Mouse (Mus musculus): ENCODE measurements at regions not wholly inside any gene's neighbourhood (a gene's known extent, or its start where the extent isn't known, plus 50 kb on each side); places are given as distances from the start of the nearest gene placed in this dataset.
A peak's percentile ranks its signal among the peaks of the same experiment; 100 is the strongest.

- no peak for DNase-seq (ENCODE audit: low spot score)
These were observed 50.8 kb upstream of the Rpl10-ps3 start for GRCm38 (mm10) chr9:50395543-50395942.

GRCm38 (mm10) chr9:50396051-50396450 lies 51.3 kb upstream of the Rpl10-ps3 start:
- no peak for DNase-seq (ENCODE audit: low spot score)

GRCm38 (mm10) chr9:50408396-50408795 lies 63.6 kb upstream of the Rpl10-ps3 start:
- DNase-seq (ENCODE audit: low spot score) = no peak

GRCm38 (mm10) chr9:50408845-50409244 lies 64.1 kb upstream of the Rpl10-ps3 start:
- DNase-seq (ENCODE audit: low spot score) = no peak

- no peak for DNase-seq (ENCODE audit: low spot score)
These were observed 68.2 kb upstream of the Rpl10-ps3 start for GRCm38 (mm10) chr9:50412986-50413385.

GRCm38 (mm10) chr9:50413514-50414335 lies 69.0 kb upstream of the Rpl10-ps3 start:
- DNase-seq (ENCODE audit: low spot score) = no peak

- DNase-seq (ENCODE audit: low spot score) = no peak
These were observed 70.1 kb upstream of the Rpl10-ps3 start for GRCm38 (mm10) chr9:50414796-50415340.

GRCm38 (mm10) chr9:50416677-50417076 lies 71.9 kb upstream of the Rpl10-ps3 start:
- DNase-seq (ENCODE audit: low spot score) = no peak

- DNase-seq (ENCODE audit: low spot score) = no peak
These were observed 73.3 kb upstream of the Plet1 start for GRCm38 (mm10) chr9:50421061-50421460.

- DNase-seq (ENCODE audit: low spot score) = no peak
These were observed 72.6 kb upstream of the Plet1 start for GRCm38 (mm10) chr9:50421572-50422285.

GRCm38 (mm10) chr9:50425866-50426495 lies 68.3 kb upstream of the Plet1 start:
- no peak for DNase-seq (ENCODE audit: low spot score)

GRCm38 (mm10) chr9:50430147-50430546 lies 64.2 kb upstream of the Plet1 start:
- DNase-seq (ENCODE audit: low spot score) = no peak

GRCm38 (mm10) chr9:50433525-50433924 lies 60.8 kb upstream of the Plet1 start:
- DNase-seq (ENCODE audit: low spot score) = no peak

GRCm38 (mm10) chr9:50433978-50434377 lies 60.3 kb upstream of the Plet1 start:
- no peak for DNase-seq (ENCODE audit: low spot score)

GRCm38 (mm10) chr9:50437830-50438722 lies 56.2 kb upstream of the Plet1 start:
- peak; percentile 43 for DNase-seq (ENCODE audit: low spot score)

- no peak for DNase-seq (ENCODE audit: low spot score)
These were observed 55.6 kb upstream of the Plet1 start for GRCm38 (mm10) chr9:50438738-50439137.

GRCm38 (mm10) chr9:50440222-50440621 lies 54.1 kb upstream of the Plet1 start:
- DNase-seq (ENCODE audit: low spot score) = no peak

- DNase-seq (ENCODE audit: low spot score) = peak; percentile 51
These were observed 53.6 kb upstream of the Plet1 start for GRCm38 (mm10) chr9:50440689-50441088.

- peak; percentile 55 for DNase-seq (ENCODE audit: low spot score)
These were observed 50.4 kb upstream of the Plet1 start for GRCm38 (mm10) chr9:50443708-50444463.
